Mouse (Mus musculus) hindbrain, postnatal 0 days (tissue): ENCODE measurements at regions not wholly inside any gene's neighbourhood (a gene's known extent, or its start where the extent isn't known, plus 50 kb on each side); places are given as distances from the start of the nearest gene placed in this dataset.
"Not testable (repeated sequence)": the region's sequence is repeated elsewhere in the genome, so short reads cannot be mapped to it uniquely, and the experiment has no call there.

ENCODE experiments used
- ATAC-seq: fragments of 200-750 bp; cut with Nextera tagmentation; 2 replicates; pipeline ENCODE4 v1.8.0; 2017; ENCODE audit warnings: mild to moderate bottlenecking, moderate TSS enrichment, moderate library complexity
- DNase-seq: peaks from one replicate; pipeline ENCODE4 v3.0.0-alpha.2; 2015; ENCODE audit warnings: low spot score
- H3K27ac ChIP-seq: fragments of 300-500 bp; sonication (generic); 2 replicates; pipeline ENCODE4 v1.5.1; 2014; ENCODE audit warnings: mild to moderate bottlenecking
- H3K27me3 ChIP-seq: fragments of 300-500 bp; sonication (generic); 2 replicates; pipeline ENCODE4 v1.6.1; 2014; ENCODE audit warnings: low read length, mixed read lengths; ENCODE audit not compliant: insufficient read depth
- H3K36me3 ChIP-seq: fragments of 300-500 bp; sonication (generic); 2 replicates; pipeline ENCODE4 v1.6.1; 2014; ENCODE audit warnings: low read length, mixed read lengths; ENCODE audit not compliant: insufficient read depth
- H3K4me1 ChIP-seq: fragments of 300-500 bp; sonication (generic); 2 replicates; pipeline ENCODE4 v1.6.1; 2014; ENCODE audit warnings: antibody characterized with exemption, low read length, mixed read lengths; ENCODE audit not compliant: insufficient read depth
- H3K4me2 ChIP-seq: fragments of 300-500 bp; sonication (generic); 2 replicates; pipeline ENCODE4 v1.6.1; 2014; ENCODE audit warnings: low read depth, mild to moderate bottlenecking, low read length, moderate library complexity, mixed read lengths
- H3K4me3 ChIP-seq: fragments of 300-500 bp; sonication (generic); 2 replicates; pipeline ENCODE4 v1.5.1; 2014; ENCODE audit warnings: low read length
- H3K9ac ChIP-seq: fragments of 300-500 bp; sonication (generic); replicated peaks from 2 replicates; pipeline ENCODE4 v1.6.1; 2014; ENCODE audit warnings: mild to moderate bottlenecking, low read length, moderate library complexity, mixed read lengths
- H3K9me3 ChIP-seq: fragments of 300-500 bp; sonication (generic); 2 replicates; pipeline ENCODE4 v1.6.1; 2016; ENCODE audit warnings: low read length, mixed read lengths
- CTCF ChIP-seq: IDR thresholded peaks from 2 replicates; pipeline ENCODE4 v1.5.1; 2016; ENCODE audit warnings: antibody characterized with exemption, control low read depth, low read depth
- WGBS: fragments of 180-500 bp; shearing (Covaris S2); extraction: QIAGEN DNeasy Blood & Tissue Kit; methylation state at CpG from one replicate; pipeline ENCODE4 v1.1.7; 2014; 5-methylcytosine and 5-hydroxymethylcytosine counted together

DNA sequence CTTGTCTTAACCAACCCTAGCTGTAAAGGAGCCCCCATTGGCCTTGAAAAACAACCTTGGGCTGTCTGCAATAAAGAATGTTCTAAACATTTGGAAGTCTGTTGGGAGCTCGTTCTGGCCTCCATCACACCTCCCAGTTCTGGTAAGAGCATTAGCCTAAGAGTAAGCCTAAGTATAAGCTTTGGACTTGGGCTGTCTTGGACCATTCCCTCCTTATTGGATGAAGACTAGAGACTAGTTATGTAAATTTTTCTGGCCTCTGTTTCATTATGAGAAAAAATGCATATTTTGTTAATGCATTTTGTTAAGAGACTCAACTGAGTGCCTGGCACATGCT is 140.5 kb upstream of the Tmc3 start:
- Histone ChIP-seq H3K27me3 (no peaks in the 10 kb centered on the region), H3K4me3 (no peak overlapping the region), H3K27ac (no peak overlapping the region), H3K9me3 (no peaks in the 10 kb centered on the region), H3K4me2 (no peak overlapping the region), H3K36me3 (no peaks in the 10 kb centered on the region), H3K4me1 (peaks cover 8% of the 10 kb centered on the region), H3K9ac (no peak overlapping the region)
- no peak for ATAC-seq
- WGBS = 33% methylated on average over 1 of the region's 1 CpGs
- no peak for DNase-seq
- TF ChIP-seq CTCF = no peak

DNA sequence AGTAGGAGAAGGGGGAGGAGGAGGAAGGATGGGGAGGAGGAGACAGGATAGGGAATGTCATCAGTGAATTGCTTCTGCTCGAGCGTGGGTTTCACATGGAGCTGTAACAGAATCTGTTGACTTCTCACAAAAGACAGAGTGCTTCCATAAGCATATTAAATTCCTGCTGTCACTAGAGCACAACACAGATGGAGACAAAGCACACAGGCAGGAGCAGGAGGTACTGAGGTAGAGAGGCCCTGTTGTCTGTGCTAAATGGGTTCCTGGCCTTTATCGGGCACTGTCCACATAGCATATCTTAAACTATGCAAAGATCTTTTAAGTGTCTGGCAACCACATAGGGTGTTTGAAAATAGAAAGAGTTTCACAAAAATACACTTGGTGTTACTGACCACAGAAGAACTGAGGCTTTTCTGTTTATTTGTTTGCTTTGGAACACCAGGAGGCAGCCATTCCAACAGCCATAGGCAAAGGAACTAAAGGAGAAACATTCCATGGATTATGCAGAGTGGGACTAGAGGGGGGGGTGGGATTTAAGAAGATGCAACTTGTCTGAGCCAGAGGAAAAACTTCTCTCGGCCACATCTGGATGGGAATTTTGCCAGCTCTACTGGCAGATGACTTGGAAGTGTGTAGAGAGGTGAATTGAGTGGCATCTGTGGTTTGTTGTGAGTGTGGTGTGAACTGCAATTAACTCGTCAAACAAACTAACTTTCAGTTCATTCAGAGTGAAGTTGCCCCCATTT is 139.4 kb upstream of the Tmc3 start:
- H3K4me2 ChIP-seq = no peak overlapping the region
- no peak overlapping the region for H3K4me3 ChIP-seq
- ATAC-seq (no peak), DNase-seq (no peak)
- no peak overlapping the region for H3K9ac ChIP-seq
- no peak for TF ChIP-seq CTCF
- H3K36me3 ChIP-seq = no peaks in the 10 kb centered on the region
- no peaks in the 10 kb centered on the region for H3K27me3 ChIP-seq
- WGBS = 46% methylated on average over 5 of the region's 5 CpGs
- no peak overlapping the region for H3K27ac ChIP-seq
- H3K4me1 ChIP-seq = peaks cover 8% of the 10 kb centered on the region
- no peaks in the 10 kb centered on the region for H3K9me3 ChIP-seq

GRCm38 (mm10) chr7:83450346-83450745 is 134.4 kb upstream of the Tmc3 start:
- Histone ChIP-seq H3K9me3 (no peaks in the 10 kb centered on the region), H3K36me3 (no peaks in the 10 kb centered on the region), H3K27me3 (no peaks in the 10 kb centered on the region), H3K4me2 (no peak overlapping the region), H3K9ac (no peak overlapping the region), H3K27ac (no peak overlapping the region), H3K4me3 (no peak overlapping the region), H3K4me1 (no peaks in the 10 kb centered on the region)
- WGBS = 50% methylated on average over 3 of the region's 3 CpGs
- DNase-seq (no peak), ATAC-seq (no peak)
- no peak for TF ChIP-seq CTCF

GRCm38 (mm10) chr7:83452309-83452708 is 132.4 kb upstream of the Tmc3 start:
- Histone ChIP-seq H3K9me3 (no peaks in the 10 kb centered on the region), H3K27ac (no peak overlapping the region), H3K4me2 (no peak overlapping the region), H3K4me1 (no peaks in the 10 kb centered on the region), H3K27me3 (no peaks in the 10 kb centered on the region), H3K36me3 (no peaks in the 10 kb centered on the region), H3K9ac (no peak overlapping the region), H3K4me3 (no peak overlapping the region)
- WGBS = 63% methylated on average over 7 of the region's 7 CpGs
- ATAC-seq (no peak), DNase-seq (no peak)
- no peak for TF ChIP-seq CTCF

DNA sequence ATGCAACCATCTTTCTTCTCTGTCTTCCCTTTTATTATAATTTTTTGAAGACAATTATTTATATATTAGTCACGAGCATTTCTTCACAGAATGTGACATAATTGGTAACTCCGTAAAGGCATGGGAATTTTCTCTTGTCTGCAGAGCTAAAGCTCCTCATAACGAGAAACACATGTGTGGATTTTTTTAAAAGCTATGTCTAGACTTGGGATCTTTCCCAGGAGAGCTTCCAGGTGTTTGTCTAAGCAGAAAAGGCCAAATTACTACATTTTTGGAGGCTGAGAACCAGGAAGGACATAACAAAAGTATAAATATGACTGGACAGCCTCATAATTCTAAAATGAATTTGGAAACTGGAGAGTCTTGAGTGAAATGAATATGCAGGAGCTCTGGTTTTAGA is 125.2 kb upstream of the Tmc3 start:
- Histone ChIP-seq H3K9me3 (no peaks in the 10 kb centered on the region), H3K4me2 (no peak overlapping the region), H3K36me3 (no peaks in the 10 kb centered on the region), H3K9ac (no peak overlapping the region), H3K4me3 (no peak overlapping the region), H3K27me3 (no peaks in the 10 kb centered on the region), H3K4me1 (no peaks in the 10 kb centered on the region), H3K27ac (no peak overlapping the region)
- no peak for TF ChIP-seq CTCF
- DNase-seq (no peak), ATAC-seq (no peak)
- WGBS = 72% methylated on average over 3 of the region's 3 CpGs

DNA sequence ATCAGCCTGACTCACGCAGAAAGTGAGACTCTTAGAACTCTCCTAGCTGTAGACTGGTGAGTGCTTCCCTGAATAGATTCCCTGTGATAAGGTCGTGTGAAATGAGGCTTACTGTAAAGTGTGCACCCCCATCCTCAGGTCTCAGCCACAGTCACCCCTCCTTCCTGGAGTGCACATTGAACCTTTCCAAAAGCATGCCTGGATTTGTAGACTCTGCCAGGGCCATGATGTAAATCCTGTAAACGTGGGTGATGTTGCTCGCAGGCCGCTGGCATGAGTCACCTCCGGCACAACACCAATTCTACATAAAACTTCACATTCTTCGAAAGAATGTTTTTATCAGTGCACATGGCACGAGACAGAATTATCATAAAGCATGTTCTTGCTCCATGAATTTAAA is 117.7 kb upstream of the Tmc3 start:
- H3K4me3 ChIP-seq = no peak overlapping the region
- no peak overlapping the region for H3K4me2 ChIP-seq
- no peak overlapping the region for H3K9ac ChIP-seq
- no peak overlapping the region for H3K27ac ChIP-seq
- ATAC-seq (no peak), DNase-seq (no peak)
- no peaks in the 10 kb centered on the region for H3K27me3 ChIP-seq
- H3K36me3 ChIP-seq = no peaks in the 10 kb centered on the region
- TF ChIP-seq CTCF = no peak
- WGBS = 82% methylated on average over 8 of the region's 8 CpGs
- H3K4me1 ChIP-seq = no peaks in the 10 kb centered on the region
- no peaks in the 10 kb centered on the region for H3K9me3 ChIP-seq

DNA sequence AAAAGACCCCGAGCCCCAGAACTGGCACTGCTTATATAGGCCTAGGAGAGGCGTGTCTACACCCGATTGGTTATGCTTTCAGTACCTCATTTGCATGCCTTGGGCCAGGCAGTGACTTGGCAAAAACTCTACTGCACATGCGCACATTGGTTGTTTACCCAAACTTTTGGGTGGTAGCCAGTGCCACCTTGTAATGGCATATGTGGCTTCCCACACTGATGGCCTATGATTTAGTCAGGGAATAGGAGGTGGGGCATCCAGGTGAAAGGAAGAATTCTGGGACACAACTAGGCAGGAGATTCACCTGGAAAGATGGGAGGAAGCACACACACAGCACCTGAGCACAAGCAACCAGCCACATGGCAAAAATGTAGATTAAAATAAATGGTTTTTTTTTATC is 114.9 kb upstream of the Tmc3 start:
- not testable (repeated sequence) for H3K9ac ChIP-seq, H3K27ac ChIP-seq, H3K4me2 ChIP-seq, DNase-seq, H3K4me1 ChIP-seq, ATAC-seq, H3K27me3 ChIP-seq, H3K4me3 ChIP-seq, H3K9me3 ChIP-seq, H3K36me3 ChIP-seq
- 88% methylated on average over 4 of the region's 4 CpGs for WGBS
